Mouse (Mus musculus) CH12.LX (cell line): Measurements from ENCODE around the gene Smc1a.

Experiments used
- CHD1 ChIP-seq: IDR thresholded peaks from 2 replicates; pipeline ENCODE4 v1.6.1; 2012; ENCODE audit warnings: low read depth, low read length, improper control_type of control experiment, inconsistent platforms
- CTCF ChIP-seq, 2 experiments: IDR thresholded peaks in 1 of 2; conservative IDR thresholded peaks in 1 of 2; 2 replicates each; pipeline ENCODE4 v1.5.1; 2011 to 2012; ENCODE audit warnings: low read depth in 2 of 2, low read length in 2 of 2, improper control_type of control experiment in 1 of 2, inconsistent platforms in 1 of 2, mild to moderate bottlenecking in 1 of 2, moderate library complexity in 1 of 2
- E2F4 ChIP-seq: IDR thresholded peaks from 2 replicates; pipeline ENCODE4 v1.6.1; 2011; ENCODE audit warnings: low read depth, low read length, improper control_type of control experiment; ENCODE audit not compliant: insufficient replicate concordance
- EP300 ChIP-seq: IDR thresholded peaks from 2 replicates; pipeline ENCODE4 v1.6.1; 2011; ENCODE audit warnings: low read length, improper control_type of control experiment
- HCFC1 ChIP-seq: IDR thresholded peaks from 2 replicates; pipeline ENCODE4 v1.6.1; 2012; ENCODE audit warnings: low read depth, mild to moderate bottlenecking, inconsistent platforms, low read length, improper control_type of control experiment
- MEF2A ChIP-seq: IDR thresholded peaks from 2 replicates; pipeline ENCODE4 v1.6.1; 2014; ENCODE audit warnings: low read depth, mild to moderate bottlenecking, inconsistent platforms, low read length, improper control_type of control experiment, borderline replicate concordance
- MXI1 ChIP-seq: IDR thresholded peaks from 2 replicates; pipeline ENCODE4 v1.6.1; 2011; ENCODE audit warnings: mild to moderate bottlenecking, low read depth, low read length, improper control_type of control experiment
- POLR2A ChIP-seq: IDR thresholded peaks from 2 replicates; pipeline ENCODE4 v1.6.1; 2011; ENCODE audit warnings: low read depth, mild to moderate bottlenecking, improper control_type of control experiment, low read length
- USF1 ChIP-seq: IDR thresholded peaks from 2 replicates; pipeline ENCODE4 v1.6.1; 2014; ENCODE audit warnings: low read depth, mild to moderate bottlenecking, inconsistent platforms, low read length, improper control_type of control experiment
- ZNF384 ChIP-seq: IDR thresholded peaks from 2 replicates; pipeline ENCODE4 v1.6.1; 2012; ENCODE audit warnings: low read depth, low read length, improper control_type of control experiment, inconsistent platforms

DNA sequence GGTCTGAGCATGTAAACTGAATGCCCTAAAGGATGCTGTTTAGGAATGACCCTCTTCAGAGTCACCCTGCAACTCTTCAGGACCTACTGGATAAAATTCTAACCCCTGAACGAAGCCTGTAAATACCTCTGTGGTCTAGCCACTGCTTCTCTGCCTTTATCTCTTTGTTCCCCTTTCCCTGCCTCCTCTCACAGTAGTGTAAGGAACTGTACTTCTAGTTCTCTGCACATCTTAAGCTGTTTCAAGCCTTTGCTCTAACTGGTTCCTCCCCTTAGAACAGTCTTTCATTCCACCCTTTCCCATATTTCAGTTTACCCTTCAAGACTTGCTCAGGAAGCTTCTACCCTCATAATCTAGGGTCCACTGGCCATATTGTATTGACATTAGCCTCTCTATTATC, 8.4 kb upstream of the Smc1a start:
- TF ChIP-seq EP300 (no peak), CTCF (conservative IDR thresholded peaks at IDR 0.05 in 1 of 2, IDR thresholded peaks at IDR 0.05 in 1 of 2; ENCODE audit: low read depth in 2 of 2, low read length in 2 of 2) (no peak), POLR2A (no peak), ZNF384 (no peak), USF1 (no peak), CHD1 (no peak), MEF2A (no peak), MXI1 (no peak), HCFC1 (no peak), E2F4 (no peak)
